Mouse (Mus musculus) intestine, postnatal 0 days (tissue): ENCODE results near the gene Hnrnpa1. TPM values are rescaled to one million over a fixed set of nuclear protein-coding genes. Genes with fewer than 3 reads are reported as not detected.
"Not testable (repeated sequence)": the region's sequence is repeated elsewhere in the genome, so short reads cannot be mapped to it uniquely, and the experiment has no call there.

Experiments used
- ATAC-seq: fragments of 200-750 bp; cut with Nextera tagmentation; 2 replicates; pipeline ENCODE4 v1.8.0; 2017; ENCODE audit warnings: mild to moderate bottlenecking, moderate TSS enrichment, moderate library complexity
- H3K27ac ChIP-seq: fragments of 300-500 bp; sonication (generic); 2 replicates; pipeline ENCODE4 v1.5.1; 2014; ENCODE audit warnings: mild to moderate bottlenecking, low read depth, low read length, moderate library complexity
- H3K27me3 ChIP-seq: fragments of 300-500 bp; sonication (generic); replicated peaks from 2 replicates; pipeline ENCODE4 v1.6.1; 2014; ENCODE audit warnings: low read length, mixed read lengths; ENCODE audit not compliant: control insufficient read depth, insufficient read depth
- H3K36me3 ChIP-seq: fragments of 300-500 bp; sonication (generic); 2 replicates; pipeline ENCODE4 v1.6.1; 2014; ENCODE audit warnings: mild to moderate bottlenecking, moderate library complexity; ENCODE audit not compliant: control insufficient read depth, insufficient read depth
- H3K4me1 ChIP-seq: fragments of 300-500 bp; sonication (generic); replicated peaks from 2 replicates; pipeline ENCODE4 v1.6.1; 2014; ENCODE audit warnings: antibody characterized with exemption, low read length, mixed read lengths; ENCODE audit not compliant: control insufficient read depth, insufficient read depth
- H3K4me2 ChIP-seq: fragments of 300-500 bp; sonication (generic); replicated peaks from 2 replicates; pipeline ENCODE4 v1.6.1; 2014; ENCODE audit warnings: low read depth, mild to moderate bottlenecking, moderate library complexity
- H3K4me3 ChIP-seq: fragments of 300-500 bp; sonication (generic); 2 replicates; pipeline ENCODE4 v1.5.1; 2014; ENCODE audit warnings: low read depth, low read length
- H3K9ac ChIP-seq: fragments of 300-500 bp; sonication (generic); 2 replicates; pipeline ENCODE4 v1.6.1; 2014; ENCODE audit warnings: mild to moderate bottlenecking, low read depth, low read length
- H3K9me3 ChIP-seq: fragments of 300-500 bp; sonication (generic); 2 replicates; pipeline ENCODE4 v1.6.1; 2016; ENCODE audit warnings: mixed run types; ENCODE audit not compliant: control insufficient read depth
- CTCF ChIP-seq: sonication (generic); IDR thresholded peaks from 2 replicates; pipeline ENCODE4 v1.5.1; 2016; ENCODE audit warnings: low read depth, mild to moderate bottlenecking, control low read depth, antibody characterized with exemption, moderate library complexity
- WGBS: fragments of 180-500 bp; shearing (Covaris S2); extraction: QIAGEN DNeasy Blood & Tissue Kit; methylation state at CpG from one replicate; pipeline ENCODE4 v1.1.7; 2014; 5-methylcytosine and 5-hydroxymethylcytosine counted together
- polyA plus RNA-seq: library from polyadenylated mRNA; unstranded; fragments of >200 nt; fragmentation: Nextera tagmentation; extraction: Ambion mirVana; gene quantifications from 2 replicates; pipeline ENCODE4 v1.2.1, GENCODE M21; 2015

Gene Hnrnpa1
- polyA plus RNA-seq, 1 experiment from 2014 or later = 219 TPM

- Histone ChIP-seq H3K4me1 (no peaks in the 10 kb centered on the region), H3K4me2 (no peak overlapping the region), H3K9me3 (no peaks in the 10 kb centered on the region), H3K36me3 (peaks cover 52% of the 10 kb centered on the region), H3K27me3 (no peaks in the 10 kb centered on the region), H3K9ac (no peak overlapping the region), H3K4me3 (no peak overlapping the region), H3K27ac (no peak overlapping the region)
- TF ChIP-seq CTCF = no peak
- no peak for ATAC-seq
These were observed 7.7 kb downstream of the Hnrnpa1 start for GRCm38 (mm10) chr15:103247782-103248400.

DNA sequence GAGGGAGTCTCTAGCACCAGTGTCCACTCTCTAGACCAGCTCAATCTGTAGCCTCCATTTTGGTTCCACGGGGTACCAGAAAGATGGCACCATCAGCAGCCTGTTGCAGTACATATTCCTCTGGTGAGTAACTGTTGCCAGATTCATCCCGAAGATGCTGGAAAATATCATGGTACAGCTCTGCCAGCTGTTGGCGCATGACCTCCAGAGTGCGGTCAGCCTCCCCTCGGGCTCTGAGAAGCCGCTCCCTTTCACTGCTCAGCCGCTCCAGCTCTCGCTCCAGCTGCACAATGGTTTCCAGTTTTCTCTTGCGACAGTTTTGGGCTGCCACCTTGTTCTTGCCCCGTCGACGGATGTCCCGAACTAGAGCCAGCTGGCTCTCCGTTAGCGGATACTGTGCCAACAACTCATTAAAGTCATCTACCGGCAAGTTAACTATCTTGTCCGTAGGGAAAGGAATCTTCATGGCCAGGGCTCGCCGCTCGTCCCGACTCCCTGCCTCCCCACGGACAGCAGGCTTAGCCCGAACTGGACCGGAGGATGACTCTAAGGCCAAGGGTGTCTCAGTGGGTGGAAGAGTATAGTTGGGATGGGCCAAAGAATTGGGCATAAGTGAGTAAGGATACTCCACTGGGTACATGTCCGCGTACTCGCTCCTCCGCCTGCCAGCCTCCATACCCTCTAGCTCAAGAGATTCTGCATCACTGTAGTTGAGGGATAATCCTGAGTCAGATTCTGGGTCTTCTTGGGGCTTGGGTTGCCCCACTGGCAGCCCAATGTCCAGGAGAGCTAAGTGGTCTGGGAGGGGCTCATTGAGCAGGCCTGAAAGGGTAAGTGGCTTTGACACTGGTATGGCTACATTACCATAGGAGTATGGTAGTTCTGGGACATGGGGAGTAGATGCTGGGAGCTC is 8.4 kb downstream of the Hnrnpa1 start:
- WGBS = 80% methylated on average over 28 of the region's 28 CpGs
- ATAC-seq = 0 out of 2 replicates have a peak, but pooled peaks have one; percentile 16
- TF ChIP-seq CTCF = no peak

DNA sequence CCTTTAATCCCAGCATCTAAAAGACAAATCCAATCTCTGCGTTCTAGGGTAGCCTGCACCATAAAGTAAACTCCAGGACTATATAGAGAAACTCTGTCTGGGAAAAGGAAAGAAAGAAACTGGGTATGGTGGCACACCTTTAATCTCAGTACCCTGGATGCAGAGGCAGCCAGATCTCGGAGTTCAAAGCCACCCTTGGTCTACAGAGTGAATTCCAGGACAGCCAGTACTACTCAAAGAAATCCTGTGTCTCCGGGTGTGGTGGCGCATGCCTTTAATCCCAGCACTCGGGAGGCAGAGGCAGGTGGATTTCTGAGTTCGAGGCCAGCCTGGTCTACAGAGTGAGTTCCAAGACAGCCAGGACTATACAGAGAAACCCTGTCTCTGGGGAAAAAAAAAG is 9.3 kb downstream of the Hnrnpa1 start:
- not testable (repeated sequence) for H3K4me2 ChIP-seq, H3K4me1 ChIP-seq, H3K27ac ChIP-seq, H3K27me3 ChIP-seq, H3K4me3 ChIP-seq, ATAC-seq, H3K9ac ChIP-seq, H3K9me3 ChIP-seq
- WGBS = 79% methylated on average over 6 of the region's 6 CpGs
- H3K36me3 ChIP-seq = peaks cover 40% of the 10 kb centered on the region

More for the DNA sequence above, 8.4 kb downstream of the Hnrnpa1 start:
- Histone ChIP-seq H3K36me3 (peaks cover 44% of the 10 kb centered on the region), H3K9me3 (no peaks in the 10 kb centered on the region), H3K4me1 (no peaks in the 10 kb centered on the region), H3K4me3 (no peak overlapping the region), H3K4me2 (no peak overlapping the region), H3K27me3 (no peaks in the 10 kb centered on the region), H3K27ac (no peak overlapping the region), H3K9ac (no peak overlapping the region)

GRCm38 (mm10) chr15:103250195-103250740 is 10.0 kb downstream of the Hnrnpa1 start:
- Histone ChIP-seq H3K4me1 (no peaks in the 10 kb centered on the region), H3K4me3 (no peak overlapping the region), H3K27ac (no peak overlapping the region), H3K9me3 (no peaks in the 10 kb centered on the region), H3K27me3 (no peaks in the 10 kb centered on the region), H3K4me2 (no peak overlapping the region), H3K36me3 (peaks cover 35% of the 10 kb centered on the region), H3K9ac (no peak overlapping the region)
- ATAC-seq = 0 out of 2 replicates have a peak, but pooled peaks have one; percentile 12
- WGBS = 22% methylated on average over 2 of the region's 2 CpGs
- TF ChIP-seq CTCF = peak; percentile 95

- Histone ChIP-seq H3K9me3 (no peaks in the 10 kb centered on the region), H3K4me2 (no peak overlapping the region), H3K27me3 (no peaks in the 10 kb centered on the region), H3K36me3 (peaks cover 25% of the 10 kb centered on the region), H3K4me3 (no peak overlapping the region), H3K27ac (no peak overlapping the region), H3K4me1 (no peaks in the 10 kb centered on the region), H3K9ac (no peak overlapping the region)
- WGBS = 11% methylated on average over 1 of the region's 1 CpGs
- no peak for ATAC-seq
- TF ChIP-seq CTCF = no peak
These were observed 11.4 kb downstream of the Hnrnpa1 start for GRCm38 (mm10) chr15:103251595-103251994.

- Histone ChIP-seq H3K4me3 (no peak overlapping the region), H3K4me1 (no peaks in the 10 kb centered on the region), H3K27me3 (no peaks in the 10 kb centered on the region), H3K9me3 (no peaks in the 10 kb centered on the region), H3K4me2 (no peak overlapping the region), H3K9ac (no peak overlapping the region), H3K36me3 (peaks cover 14% of the 10 kb centered on the region), H3K27ac (no peak overlapping the region)
- TF ChIP-seq CTCF = no peak
- no peak for ATAC-seq
- WGBS = 54% methylated on average over 3 of the region's 3 CpGs
These were observed 12.4 kb downstream of the Hnrnpa1 start for GRCm38 (mm10) chr15:103252660-103253059.
